In genomic region chr2:140170127-140170802, GRCm38 (mm10) we compare ENCODE assay signal across 8 mouse cellular contexts. TPM values are rescaled to one million over a fixed set of nuclear protein-coding genes. Genes with fewer than 3 reads are reported as not detected.
DNase-seq lines count a peak whose midpoint lies in the region; ATAC-seq lines count a peak whose summit lies in the region.

TSS of gene Esf1 (minus strand) at chr2:140170564.
TSS of gene Ndufaf5 (plus strand) at chr2:140170649.

- peak; percentile 93 for DNase-seq in Muller cell, postnatal 12 days (ENCODE audit: inconsistent ontology term)
- DNase-seq in cerebellum, adult 9-11 months: peak; percentile 96
- DNase-seq in frontal cortex, adult 2 months (ENCODE audit: extremely low spot score in 1 of 2, low spot score in 1 of 2): peak; percentile 95 to 100
- peak; percentile 97 for DNase-seq in hindbrain, embryonic 11.5 days (ENCODE audit: low spot score)
- DNase-seq in layer of hippocampus, postnatal 10 days (ENCODE audit: low spot score in 2 of 2): peak; percentile 96 to 97
- DNase-seq in lung, postnatal 10 days: peak; percentile 96
- peak; percentile 96 for DNase-seq in ovary, postnatal 36 days (ENCODE audit: low spot score)
- DNase-seq in thymus, postnatal 25 days: peak; percentile 94

- no peaks in the 10 kb centered on the region for H3K36me3 ChIP-seq in hindbrain, embryonic 11.5 days (ENCODE audit: control insufficient read depth, insufficient read depth, low read length)

- H3K9me3 ChIP-seq in hindbrain, embryonic 11.5 days (ENCODE audit: control insufficient read depth, low read length): no peaks in the 10 kb centered on the region

- H3K9ac ChIP-seq in hindbrain, embryonic 11.5 days (ENCODE audit: low read depth, low read length): peak within 1 kb of the TSS; percentile 72

- H3K4me1 ChIP-seq in hindbrain, embryonic 11.5 days (replicated peaks; ENCODE audit: control insufficient read depth, insufficient read depth, low read length): peaks cover 2% of the 10 kb centered on the region; the same call in 1 of the 2 replicates

- WGBS in hindbrain, embryonic 11.5 days: 1% methylated on average over 43 of the region's 43 CpGs

- no peak within 1 kb of the TSS for H3K27ac ChIP-seq in hindbrain, embryonic 11.5 days (ENCODE audit: low read depth, low read length)

- H3K27me3 ChIP-seq in hindbrain, embryonic 11.5 days (ENCODE audit: control insufficient read depth, insufficient read depth, low read length): no peaks in the 10 kb centered on the region

- ATAC-seq in hindbrain, embryonic 11.5 days (ENCODE audit: low FRiP score): peak; percentile 98

- peak within 1 kb of the TSS; percentile 46 for H3K4me2 ChIP-seq in hindbrain, embryonic 11.5 days (replicated peaks; ENCODE audit: low read depth, low read length)

- H3K4me3 ChIP-seq in hindbrain, embryonic 11.5 days (ENCODE audit: low read depth, low read length): peak within 1 kb of the TSS; percentile 72

RNA-seq across cellular contexts. Expression of gene Esf1, which starts in this region (rescaled TPM):
- 11.9 and 14.3 TPM in 2 replicates for polyA plus RNA-seq in frontal cortex, adult 2 months (2012; rRNA removed)
- 29.0 and 31.1 TPM in 2 replicates for polyA plus RNA-seq in hindbrain, embryonic 11.5 days (2014; fragmentation: Nextera tagmentation; extraction: Ambion mirVana)
- total RNA-seq in layer of hippocampus, postnatal 10 days (2021): 10 to 100 TPM; 21.4 to 22.6 TPM

RNA-seq across cellular contexts. Expression of gene Ndufaf5, which starts in this region (rescaled TPM):
- 37.4 and 37.6 TPM in 2 replicates for polyA plus RNA-seq in frontal cortex, adult 2 months (2012; rRNA removed)
- polyA plus RNA-seq in hindbrain, embryonic 11.5 days (2014; fragmentation: Nextera tagmentation; extraction: Ambion mirVana): 31.9 and 32.1 TPM in 2 replicates
- 10 to 100 TPM; 51.7 to 53.3 TPM for total RNA-seq in layer of hippocampus, postnatal 10 days (2021)
